Mouse (Mus musculus): ENCODE results near the gene Arr3.

GRCm38 (mm10) chrX:100638477-100638876, 33.2 kb downstream of the Arr3 start:
- TF ChIP-seq CTCF (IDR thresholded peaks at IDR 0.05; ENCODE audit: low read depth) (no peak), EP300 (IDR thresholded peaks at IDR 0.05; ENCODE audit: low read depth) (no peak)
